Mouse (Mus musculus) lung, postnatal 0 days (tissue): ENCODE measurements around the gene Clcc1. TPM values are rescaled to one million over a fixed set of nuclear protein-coding genes. Genes with fewer than 3 reads are reported as not detected.
"Not testable (repeated sequence)": the region's sequence is repeated elsewhere in the genome, so short reads cannot be mapped to it uniquely, and the experiment has no call there.

Experiments used
- ATAC-seq: fragments of 200-750 bp; cut with Nextera tagmentation; 2 replicates; pipeline ENCODE4 v1.8.0; 2017; ENCODE audit warnings: moderate library complexity
- DNase-seq: peaks from one replicate; pipeline ENCODE4 v3.0.0-alpha.2; 2016; ENCODE audit warnings: low spot score
- H3K27ac ChIP-seq: fragments of 300-500 bp; sonication (generic); 2 replicates; pipeline ENCODE4 v1.5.1; 2014; ENCODE audit warnings: antibody characterized with exemption, mild to moderate bottlenecking, low read length, mixed read lengths
- H3K27me3 ChIP-seq: fragments of 300-500 bp; sonication (generic); replicated peaks from 2 replicates; pipeline ENCODE4 v1.6.1; 2014; ENCODE audit warnings: low read length, mixed read lengths; ENCODE audit not compliant: insufficient read depth
- H3K36me3 ChIP-seq: fragments of 300-500 bp; sonication (generic); 2 replicates; pipeline ENCODE4 v1.6.1; 2014; ENCODE audit warnings: low read length, mixed read lengths; ENCODE audit not compliant: insufficient read depth
- H3K4me1 ChIP-seq: fragments of 300-500 bp; sonication (generic); 2 replicates; pipeline ENCODE4 v1.6.1; 2014; ENCODE audit warnings: antibody characterized with exemption, low read depth, low read length, mixed read lengths; ENCODE audit not compliant: insufficient read depth
- H3K4me2 ChIP-seq: fragments of 300-500 bp; sonication (generic); replicated peaks from 2 replicates; pipeline ENCODE4 v1.6.1; 2014; ENCODE audit warnings: low read depth, mild to moderate bottlenecking, low read length, moderate library complexity, mixed read lengths
- H3K4me3 ChIP-seq: fragments of 300-500 bp; sonication (generic); 2 replicates; pipeline ENCODE4 v1.5.1; 2014; ENCODE audit warnings: low read depth, low read length
- H3K9ac ChIP-seq: fragments of 300-500 bp; sonication (generic); replicated peaks from 2 replicates; pipeline ENCODE4 v1.6.1; 2014; ENCODE audit warnings: low read depth, mild to moderate bottlenecking
- H3K9me3 ChIP-seq: fragments of 300-500 bp; sonication (generic); 2 replicates; pipeline ENCODE4 v1.6.1; 2016; ENCODE audit warnings: low read length, mixed read lengths
- CTCF ChIP-seq: IDR thresholded peaks from 2 replicates; pipeline ENCODE4 v1.5.1; 2016; ENCODE audit warnings: antibody characterized with exemption, mild to moderate bottlenecking
- EP300 ChIP-seq: IDR thresholded peaks from 2 replicates; pipeline ENCODE4 v1.6.1; 2016; ENCODE audit warnings: antibody characterized with exemption, mild to moderate bottlenecking, control low read depth
- WGBS: fragments of 180-500 bp; shearing (Covaris S2); extraction: QIAGEN DNeasy Blood & Tissue Kit; methylation state at CpG from one replicate; pipeline ENCODE4 v1.1.7; 2014; 5-methylcytosine and 5-hydroxymethylcytosine counted together
- polyA plus RNA-seq: library from polyadenylated mRNA; unstranded; fragments of >200 nt; fragmentation: Nextera tagmentation; extraction: Ambion mirVana; gene quantifications from 2 replicates; pipeline ENCODE4 v1.2.1, GENCODE M21; 2015

Clcc1 gene
- polyA plus RNA-seq, 1 experiment from 2014 or later, result 63.6 TPM

GRCm38 (mm10) chr3:108660941-108661340 lies 7.2 kb downstream of the Clcc1 start:
- Histone ChIP-seq H3K4me3 (no peak overlapping the region), H3K4me2 (no peak overlapping the region), H3K4me1 (no peaks in the 10 kb centered on the region), H3K9ac (no peak overlapping the region), H3K36me3 (peaks cover 19% of the 10 kb centered on the region; the same call in 1 of the 2 replicates), H3K27ac (no peak overlapping the region), H3K27me3 (no peaks in the 10 kb centered on the region), H3K9me3 (no peaks in the 10 kb centered on the region)
- DNase-seq (no peak), ATAC-seq (no peak)
- TF ChIP-seq CTCF, result peak; percentile 46
- no peak for TF ChIP-seq EP300
- 83% methylated on average over 1 of the region's 1 CpGs for WGBS

- ATAC-seq, result no peak
- Histone ChIP-seq H3K27ac (no peak overlapping the region), H3K9ac (no peak overlapping the region), H3K4me2 (no peak overlapping the region), H3K9me3 (no peaks in the 10 kb centered on the region), H3K4me3 (no peak overlapping the region), H3K27me3 (no peaks in the 10 kb centered on the region), H3K4me1 (no peaks in the 10 kb centered on the region), H3K36me3 (peaks cover 38% of the 10 kb centered on the region; the same call in 1 of the 2 replicates)
- TF ChIP-seq CTCF (no peak), EP300 (no peak)
- DNase-seq, result no peak
- 75% methylated on average over 4 of the region's 4 CpGs for WGBS
These were observed 22.9 kb downstream of the Clcc1 start for GRCm38 (mm10) chr3:108676616-108677015.

- no peaks in the 10 kb centered on the region for H3K27me3 ChIP-seq
- TF ChIP-seq CTCF (no peak), EP300 (no peak)
- no peak overlapping the region for H3K4me3 ChIP-seq
- H3K9me3 ChIP-seq, result no peaks in the 10 kb centered on the region
- ATAC-seq, result no peak
- H3K4me2 ChIP-seq, result no peak overlapping the region
- WGBS, result 82% methylated on average over 4 of the region's 4 CpGs
- H3K36me3 ChIP-seq, result peaks cover 27% of the 10 kb centered on the region
- H3K4me1 ChIP-seq, result no peaks in the 10 kb centered on the region
- H3K9ac ChIP-seq, result no peak overlapping the region
- H3K27ac ChIP-seq, result no peak overlapping the region
- no peak for DNase-seq
These were observed 27.3 kb downstream of the Clcc1 start for GRCm38 (mm10) chr3:108681004-108681403.

GRCm38 (mm10) chr3:108683597-108683996 lies 29.9 kb downstream of the Clcc1 start:
- not testable (repeated sequence) for H3K27me3 ChIP-seq, H3K27ac ChIP-seq
- 80% methylated on average over 5 of the region's 5 CpGs for WGBS

GRCm38 (mm10) chr3:108685701-108686100 lies 32.0 kb downstream of the Clcc1 start:
- H3K9ac ChIP-seq, result no peak overlapping the region
- no peaks in the 10 kb centered on the region for H3K4me1 ChIP-seq
- ATAC-seq, result no peak
- no peak for DNase-seq
- H3K36me3 ChIP-seq, result peaks cover 4% of the 10 kb centered on the region; the same call in 1 of the 2 replicates
- no peaks in the 10 kb centered on the region for H3K9me3 ChIP-seq
- no peak overlapping the region for H3K27ac ChIP-seq
- H3K4me2 ChIP-seq, result no peak overlapping the region
- no peak overlapping the region for H3K4me3 ChIP-seq
- 99% methylated on average over 7 of the region's 7 CpGs for WGBS
- TF ChIP-seq CTCF, result no peak
- TF ChIP-seq EP300, result no peak
- no peaks in the 10 kb centered on the region for H3K27me3 ChIP-seq

More at GRCm38 (mm10) chr3:108683597-108683996, 29.9 kb downstream of the Clcc1 start:
- not testable (repeated sequence) for ATAC-seq, H3K9ac ChIP-seq, H3K4me3 ChIP-seq, H3K4me1 ChIP-seq, H3K4me2 ChIP-seq, H3K9me3 ChIP-seq, DNase-seq
- H3K36me3 ChIP-seq, result peaks cover 13% of the 10 kb centered on the region

GRCm38 (mm10) chr3:108689015-108689441 lies 35.3 kb downstream of the Clcc1 start:
- no peaks in the 10 kb centered on the region for H3K36me3 ChIP-seq
- DNase-seq (no peak), ATAC-seq (no peak; the same call in 1 of the 2 replicates)
- H3K27ac ChIP-seq, result no peak overlapping the region
- H3K27me3 ChIP-seq, result no peaks in the 10 kb centered on the region
- no peaks in the 10 kb centered on the region for H3K9me3 ChIP-seq
- H3K4me1 ChIP-seq, result no peaks in the 10 kb centered on the region
- H3K4me3 ChIP-seq, result no peak overlapping the region
- no peak for TF ChIP-seq EP300
- no peak for TF ChIP-seq CTCF
- no peak overlapping the region for H3K4me2 ChIP-seq
- 59% methylated on average over 6 of the region's 6 CpGs for WGBS
- H3K9ac ChIP-seq, result no peak overlapping the region

GRCm38 (mm10) chr3:108689446-108689845 lies 35.7 kb downstream of the Clcc1 start:
- WGBS, result 63% methylated on average over 8 of the region's 8 CpGs
- TF ChIP-seq CTCF (no peak), EP300 (no peak)
- no peaks in the 10 kb centered on the region for H3K4me1 ChIP-seq
- no peak overlapping the region for H3K27ac ChIP-seq
- no peaks in the 10 kb centered on the region for H3K9me3 ChIP-seq
- H3K9ac ChIP-seq, result no peak overlapping the region
- H3K4me2 ChIP-seq, result no peak overlapping the region
- 0 out of 2 replicates have a peak, but pooled peaks have one; percentile 10 for ATAC-seq
- no peaks in the 10 kb centered on the region for H3K27me3 ChIP-seq
- no peak overlapping the region for H3K4me3 ChIP-seq
- peak; percentile 18 for DNase-seq
- no peaks in the 10 kb centered on the region for H3K36me3 ChIP-seq
